Comparison of ENCODE assay signal across 25 mouse cellular contexts in genomic region chr4:42681473-42682182, GRCm38 (mm10). TPM values are rescaled to one million over a fixed set of nuclear protein-coding genes. Genes with fewer than 3 reads are reported as not detected.
DNase-seq lines count a peak whose midpoint lies in the region; ATAC-seq and TF ChIP-seq lines count a peak whose summit lies in the region.
"Not testable (repeated sequence)": the region's sequence is repeated elsewhere in the genome, so short reads cannot be mapped to it uniquely, and the experiment has no call there.
"Had no signal": no experiment of that assay in that cellular context is flagged by ENCODE, and none has a peak within 500 bp of the region (broad histone marks: within the 10 kb centered on the region; RNA-seq: fewer than 3 reads in every experiment).

No protein-coding gene starts in this region.

- peak; percentile 68 for ATAC-seq in forebrain, embryonic 12.5 days (ENCODE audit: low FRiP score)
- peak; percentile 78 for ATAC-seq in forebrain, postnatal 0 days
- peak; percentile 52; the same call in 1 of the 2 replicates for ATAC-seq in hindbrain, embryonic 13.5 days (ENCODE audit: low FRiP score)
- peak; percentile 43; the same call in 1 of the 2 replicates for ATAC-seq in kidney, embryonic 14.5 days (ENCODE audit: low FRiP score, low TSS enrichment)
- peak; percentile 41 for ATAC-seq in lung, embryonic 16.5 days (ENCODE audit: low read depth)
- peak; percentile 58; the same call in 1 of the 2 replicates for ATAC-seq in midbrain, embryonic 16.5 days
- ATAC-seq in neural tube, embryonic 14.5 days (ENCODE audit: low read depth) = peak; percentile 71

- H3K4me3 ChIP-seq in forebrain, embryonic 12.5 days (replicated peaks); forebrain, postnatal 0 days (ENCODE audit: low read depth, low read length); hindbrain, embryonic 13.5 days; kidney, embryonic 14.5 days (ENCODE audit: low read length); lung, embryonic 16.5 days (ENCODE audit: low read length); midbrain, embryonic 16.5 days (ENCODE audit: low read depth, low read length); neural tube, embryonic 14.5 days (ENCODE audit: low read depth, low read length): not testable (repeated sequence)

- not testable (repeated sequence) for TF ChIP-seq CTCF in forebrain, postnatal 0 days (IDR thresholded peaks at IDR 0.05; ENCODE audit: low read depth)

- not testable (repeated sequence) for H3K9me3 ChIP-seq in forebrain, embryonic 12.5 days; forebrain, postnatal 0 days (ENCODE audit: low read length); hindbrain, embryonic 13.5 days; kidney, embryonic 14.5 days (ENCODE audit: control insufficient read depth, low read length); lung, embryonic 16.5 days (ENCODE audit: control insufficient read depth, low read length); midbrain, embryonic 16.5 days (replicated peaks; ENCODE audit: control insufficient read depth, low read length, poor library complexity, severe bottlenecking); neural tube, embryonic 14.5 days (ENCODE audit: control insufficient read depth, low read length)

- not testable (repeated sequence) for H3K9ac ChIP-seq in forebrain, embryonic 12.5 days; forebrain, postnatal 0 days; hindbrain, embryonic 13.5 days; kidney, embryonic 14.5 days (ENCODE audit: low read depth, low read length); lung, embryonic 16.5 days (ENCODE audit: low read length); midbrain, embryonic 16.5 days (ENCODE audit: low read depth, low read length); neural tube, embryonic 14.5 days (replicated peaks; ENCODE audit: low read depth, low read length)

- H3K27ac ChIP-seq in forebrain, embryonic 12.5 days; forebrain, postnatal 0 days (ENCODE audit: low read depth, low read length); hindbrain, embryonic 13.5 days; kidney, embryonic 14.5 days (ENCODE audit: low read depth, low read length); lung, embryonic 16.5 days (ENCODE audit: low read length); midbrain, embryonic 16.5 days (ENCODE audit: low read length); neural tube, embryonic 14.5 days (ENCODE audit: low read depth, low read length): not testable (repeated sequence)

- H3K4me2 ChIP-seq in forebrain, embryonic 12.5 days; forebrain, postnatal 0 days (ENCODE audit: low read depth); hindbrain, embryonic 13.5 days; kidney, embryonic 14.5 days (replicated peaks; ENCODE audit: low read depth, low read length); lung, embryonic 16.5 days (ENCODE audit: low read depth, low read length); midbrain, embryonic 16.5 days (ENCODE audit: low read length); neural tube, embryonic 14.5 days (ENCODE audit: low read depth, low read length): not testable (repeated sequence)

- H3K4me1 ChIP-seq in forebrain, embryonic 12.5 days; forebrain, postnatal 0 days (ENCODE audit: insufficient read depth); hindbrain, embryonic 13.5 days (replicated peaks); kidney, embryonic 14.5 days (ENCODE audit: control insufficient read depth, insufficient read depth, low read length); lung, embryonic 16.5 days (replicated peaks; ENCODE audit: control insufficient read depth, insufficient read depth, low read length); midbrain, embryonic 16.5 days (ENCODE audit: control insufficient read depth, insufficient read depth, low read length); neural tube, embryonic 14.5 days (ENCODE audit: control insufficient read depth, insufficient read depth, low read length): not testable (repeated sequence)

- DNase-seq in forebrain, postnatal 0 days = not testable (repeated sequence)

- H3K27me3 ChIP-seq in forebrain, embryonic 12.5 days; forebrain, postnatal 0 days (ENCODE audit: insufficient read depth, low read length); hindbrain, embryonic 13.5 days; kidney, embryonic 14.5 days (ENCODE audit: control insufficient read depth, insufficient read depth, low read length); lung, embryonic 16.5 days (ENCODE audit: control insufficient read depth, insufficient read depth, low read depth, low read length); midbrain, embryonic 16.5 days (ENCODE audit: control insufficient read depth, insufficient read depth, low read depth, low read length); neural tube, embryonic 14.5 days (ENCODE audit: control insufficient read depth, insufficient read depth, low read length): not testable (repeated sequence)

- H3K36me3 ChIP-seq in forebrain, embryonic 12.5 days (replicated peaks); forebrain, postnatal 0 days (ENCODE audit: insufficient read depth); hindbrain, embryonic 13.5 days; kidney, embryonic 14.5 days (ENCODE audit: control insufficient read depth, insufficient read depth, low read length); lung, embryonic 16.5 days (ENCODE audit: control insufficient read depth, insufficient read depth, low read length); midbrain, embryonic 16.5 days (ENCODE audit: control insufficient read depth, insufficient read depth, low read length); neural tube, embryonic 14.5 days (ENCODE audit: control insufficient read depth, insufficient read depth, low read length): not testable (repeated sequence)

- WGBS in forebrain, embryonic 12.5 days = no CpG with 5 or more reads among the region's 66 CpGs
- WGBS in forebrain, postnatal 0 days = no CpG with 5 or more reads among the region's 66 CpGs
- no CpG with 5 or more reads among the region's 66 CpGs for WGBS in hindbrain, embryonic 13.5 days
- WGBS in kidney, embryonic 14.5 days = no CpG with 5 or more reads among the region's 66 CpGs
- no CpG with 5 or more reads among the region's 66 CpGs for WGBS in lung, embryonic 16.5 days
- no CpG with 5 or more reads among the region's 66 CpGs for WGBS in midbrain, embryonic 16.5 days
- WGBS in neural tube, embryonic 14.5 days = no CpG with 5 or more reads among the region's 66 CpGs

RNA-seq across cellular contexts. Expression of gene Il11ra2, which starts 19.9 kb away (rescaled TPM):
- polyA plus RNA-seq in forebrain, embryonic 12.5 days (2016; fragmentation: Nextera tagmentation; extraction: Ambion mirVana) = not detected in 2 replicates
- 0.43 TPM in 1 of 2 replicates, not detected in the other for total RNA-seq in forebrain, postnatal 0 days (2014; rRNA removed)
- not detected in 2 replicates for polyA plus RNA-seq in forebrain, postnatal 0 days (2015; fragmentation: Nextera tagmentation; extraction: Ambion mirVana)
- polyA plus RNA-seq in hindbrain, embryonic 13.5 days (2015; fragmentation: Nextera tagmentation; extraction: Ambion mirVana) = not detected in 2 replicates
- not detected in 2 replicates for polyA plus RNA-seq in kidney, embryonic 14.5 days (2014; fragmentation: Nextera tagmentation; extraction: Ambion mirVana)
- polyA plus RNA-seq in lung, embryonic 16.5 days (2015; fragmentation: Nextera tagmentation; extraction: Ambion mirVana) = not detected in 2 replicates
- not detected in 2 replicates for polyA plus RNA-seq in midbrain, embryonic 16.5 days (2015; fragmentation: Nextera tagmentation; extraction: Ambion mirVana)
- not detected in 2 replicates for polyA plus RNA-seq in neural tube, embryonic 14.5 days (2014; fragmentation: Nextera tagmentation; extraction: Ambion mirVana)
- total RNA-seq: adrenal gland, adult 2 months; adrenal gland, postnatal 36 days; common myeloid progenitor, adult 5-6 weeks; granulocyte monocyte progenitor cell, adult 5-6 weeks; liver, adult 2 months had no signal
- polyA plus RNA-seq: activated CD4-positive, CD25-positive, alpha-beta regulatory T cell, adult 4 months; embryonic facial prominence, embryonic 15.5 days; heart, embryonic 16.5 days; limb, embryonic 12.5 days; liver, embryonic 15.5 days; lung, postnatal 0 days; spleen, adult 2 months had no signal

RNA-seq across cellular contexts. Expression of gene Ccl27b, which starts 26.6 kb away (rescaled TPM):
- polyA plus RNA-seq in forebrain, embryonic 12.5 days (2016; fragmentation: Nextera tagmentation; extraction: Ambion mirVana) = not detected in 2 replicates
- total RNA-seq in forebrain, postnatal 0 days (2014; rRNA removed) = not detected in 2 replicates
- not detected in 2 replicates for polyA plus RNA-seq in forebrain, postnatal 0 days (2015; fragmentation: Nextera tagmentation; extraction: Ambion mirVana)
- polyA plus RNA-seq in hindbrain, embryonic 13.5 days (2015; fragmentation: Nextera tagmentation; extraction: Ambion mirVana) = not detected in 2 replicates
- polyA plus RNA-seq in kidney, embryonic 14.5 days (2014; fragmentation: Nextera tagmentation; extraction: Ambion mirVana) = not detected in 2 replicates
- not detected in 2 replicates for polyA plus RNA-seq in lung, embryonic 16.5 days (2015; fragmentation: Nextera tagmentation; extraction: Ambion mirVana)
- polyA plus RNA-seq in midbrain, embryonic 16.5 days (2015; fragmentation: Nextera tagmentation; extraction: Ambion mirVana) = not detected in 2 replicates
- polyA plus RNA-seq in neural tube, embryonic 14.5 days (2014; fragmentation: Nextera tagmentation; extraction: Ambion mirVana) = not detected in 2 replicates
- total RNA-seq: adrenal gland, adult 2 months; common myeloid progenitor, adult 5-6 weeks; gastrocnemius, postnatal 14 days; granulocyte monocyte progenitor cell, adult 5-6 weeks; heart, postnatal 36 days; layer of hippocampus, adult 2 months; liver, adult 2 months had no signal
- polyA plus RNA-seq: activated CD4-positive, CD25-positive, alpha-beta regulatory T cell, adult 4 months; adrenal gland, adult 2 months; brain, embryonic 14.5 days; embryonic facial prominence, embryonic 15.5 days; heart, embryonic 16.5 days; intestine, postnatal 0 days; limb, embryonic 12.5 days; liver, adult 2 months; liver, embryonic 15.5 days; lung, postnatal 0 days; spleen, adult 2 months; thymus, adult 2 months had no signal

RNA-seq across cellular contexts. Expression of gene Gm2564, which starts 52.1 kb away (rescaled TPM):
- polyA plus RNA-seq in forebrain, embryonic 12.5 days (2016; fragmentation: Nextera tagmentation; extraction: Ambion mirVana) = not detected in 2 replicates
- total RNA-seq in forebrain, postnatal 0 days (2014; rRNA removed) = not detected in 2 replicates
- 0.40 TPM in 1 of 2 replicates, not detected in the other for polyA plus RNA-seq in forebrain, postnatal 0 days (2015; fragmentation: Nextera tagmentation; extraction: Ambion mirVana)
- not detected in 2 replicates for polyA plus RNA-seq in hindbrain, embryonic 13.5 days (2015; fragmentation: Nextera tagmentation; extraction: Ambion mirVana)
- polyA plus RNA-seq in kidney, embryonic 14.5 days (2014; fragmentation: Nextera tagmentation; extraction: Ambion mirVana) = not detected in 2 replicates
- 0.77 TPM in 1 of 2 replicates, not detected in the other for polyA plus RNA-seq in lung, embryonic 16.5 days (2015; fragmentation: Nextera tagmentation; extraction: Ambion mirVana)
- polyA plus RNA-seq in midbrain, embryonic 16.5 days (2015; fragmentation: Nextera tagmentation; extraction: Ambion mirVana) = not detected in 2 replicates
- not detected in 2 replicates for polyA plus RNA-seq in neural tube, embryonic 14.5 days (2014; fragmentation: Nextera tagmentation; extraction: Ambion mirVana)
- total RNA-seq: common myeloid progenitor, adult 5-6 weeks; granulocyte monocyte progenitor cell, adult 5-6 weeks; liver, adult 2 months had no signal
- polyA plus RNA-seq: activated CD4-positive, CD25-positive, alpha-beta regulatory T cell, adult 4 months; brain, embryonic 14.5 days; embryonic facial prominence, embryonic 15.5 days; limb, embryonic 12.5 days; liver, embryonic 15.5 days had no signal

RNA-seq across cellular contexts. Expression of gene 4930578G10Rik, which starts 53.7 kb away (rescaled TPM):
- polyA plus RNA-seq in forebrain, embryonic 12.5 days (2016; fragmentation: Nextera tagmentation; extraction: Ambion mirVana) = 0.59 and 0.86 TPM in 2 replicates
- total RNA-seq in forebrain, postnatal 0 days (2014; rRNA removed) = not detected in 2 replicates
- 0.56 and 0.91 TPM in 2 replicates for polyA plus RNA-seq in forebrain, postnatal 0 days (2015; fragmentation: Nextera tagmentation; extraction: Ambion mirVana)
- 0.23 and 0.71 TPM in 2 replicates for polyA plus RNA-seq in hindbrain, embryonic 13.5 days (2015; fragmentation: Nextera tagmentation; extraction: Ambion mirVana)
- not detected in 2 replicates for polyA plus RNA-seq in kidney, embryonic 14.5 days (2014; fragmentation: Nextera tagmentation; extraction: Ambion mirVana)
- not detected in 2 replicates for polyA plus RNA-seq in lung, embryonic 16.5 days (2015; fragmentation: Nextera tagmentation; extraction: Ambion mirVana)
- 0.70 TPM in 1 of 2 replicates, not detected in the other for polyA plus RNA-seq in midbrain, embryonic 16.5 days (2015; fragmentation: Nextera tagmentation; extraction: Ambion mirVana)
- 1.4 TPM in 1 of 2 replicates, not detected in the other for polyA plus RNA-seq in neural tube, embryonic 14.5 days (2014; fragmentation: Nextera tagmentation; extraction: Ambion mirVana)
- total RNA-seq: common myeloid progenitor, adult 5-6 weeks; gastrocnemius, postnatal 14 days; granulocyte monocyte progenitor cell, adult 5-6 weeks; heart, postnatal 36 days; liver, adult 2 months had no signal
- polyA plus RNA-seq: activated CD4-positive, CD25-positive, alpha-beta regulatory T cell, adult 4 months; embryonic facial prominence, embryonic 15.5 days; heart, embryonic 16.5 days; intestine, postnatal 0 days; limb, embryonic 12.5 days; liver, adult 2 months; liver, embryonic 15.5 days; lung, postnatal 0 days; thymus, adult 2 months had no signal
